Mouse (Mus musculus): Measurements from ENCODE around the gene Them7.

GRCm38 (mm10) chr2:105417663-105418062 is 193.5 kb downstream of the Them7 start:
- no peak for TF ChIP-seq CTCF (IDR thresholded peaks at IDR 0.05; ENCODE audit: low read depth, low read length)
- TF ChIP-seq POLR2A (IDR thresholded peaks at IDR 0.05; ENCODE audit: insufficient read depth, low read length) = no peak
- TF ChIP-seq EP300 (IDR thresholded peaks at IDR 0.05; ENCODE audit: insufficient read depth, low read depth, low read length) = no peak

Data from ES-Bruce4 (cell line).